Mouse (Mus musculus) brain, embryonic 14.5 days (tissue): ENCODE results near the gene Luc7l3.

Experiments
- CTCF ChIP-seq: fragments of 200-500 bp; IDR thresholded peaks from 2 replicates; pipeline ENCODE4 v1.5.1; 2012; ENCODE audit warnings: inconsistent platforms, mild to moderate bottlenecking, moderate library complexity, borderline replicate concordance; ENCODE audit not compliant: insufficient read depth, insufficient read length; ENCODE audit errors: extremely low read depth
- POLR2A ChIP-seq: fragments of 200-500 bp; IDR thresholded peaks from 2 replicates; pipeline ENCODE4 v1.6.1; 2012; ENCODE audit warnings: mild to moderate bottlenecking, inconsistent platforms, borderline replicate concordance; ENCODE audit not compliant: poor library complexity, insufficient read depth, insufficient read length, severe bottlenecking; ENCODE audit errors: extremely low read depth

DNA sequence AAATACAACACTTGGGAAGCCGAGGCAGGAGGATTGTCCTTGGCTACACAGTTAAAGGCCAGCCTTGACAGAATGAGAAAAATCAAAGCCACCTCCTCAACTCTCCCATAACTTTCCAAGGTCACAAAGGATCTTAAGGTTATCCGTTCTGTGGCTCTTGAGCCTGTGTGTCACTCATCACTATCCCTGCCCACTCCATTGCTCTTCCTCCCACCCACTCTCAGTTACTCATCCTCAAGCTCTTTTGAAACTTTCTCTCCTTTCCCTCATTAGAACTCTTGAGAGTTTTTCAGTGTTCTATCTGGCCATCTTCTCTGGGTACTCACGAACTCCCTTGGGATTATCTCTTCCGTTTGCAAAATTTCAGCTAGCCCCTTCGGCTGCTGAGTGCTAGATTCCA, 2.8 kb upstream of the Luc7l3 start:
- TF ChIP-seq POLR2A, result no peak
- TF ChIP-seq CTCF, result no peak
